Mouse (Mus musculus) lung, postnatal 25 days (tissue): Measurements from ENCODE around the gene Eef1akmt4.
"Not testable (repeated sequence)": the region's sequence is repeated elsewhere in the genome, so short reads cannot be mapped to it uniquely, and the experiment has no call there.

Experiments
- DNase-seq: peaks from one replicate; pipeline ENCODE4 v3.0.0; 2022; ENCODE audit warnings: low spot score

The Eef1akmt4 gene

GRCm38 (mm10) chr16:20623211-20623610, 11.8 kb downstream of the Eef1akmt4 start:
- DNase-seq, result no peak

GRCm38 (mm10) chr16:20628871-20629391, 17.5 kb downstream of the Eef1akmt4 start:
- DNase-seq, result no peak

- DNase-seq, result no peak
Measured at GRCm38 (mm10) chr16:20629731-20630634, 18.6 kb downstream of the Eef1akmt4 start, which contains the start of gene Ece2. Gene Ece2 (plus strand): TSS chr16:20629828.

- no peak for DNase-seq
Measured at GRCm38 (mm10) chr16:20637410-20637809, 26.0 kb downstream of the Eef1akmt4 start.

- no peak for DNase-seq
Measured at GRCm38 (mm10) chr16:20638367-20638766, 27.0 kb downstream of the Eef1akmt4 start.

- peak; percentile 56 for DNase-seq
Measured at GRCm38 (mm10) chr16:20642161-20642560, 30.8 kb downstream of the Eef1akmt4 start.

- DNase-seq, result no peak
Measured at GRCm38 (mm10) chr16:20643911-20644310, 32.5 kb downstream of the Eef1akmt4 start.

GRCm38 (mm10) chr16:20651076-20651946, 39.9 kb downstream of the Eef1akmt4 start, which contains the start of gene Psmd2:
Gene Psmd2 (plus strand): TSS chr16:20651652.
- DNase-seq, result peak; percentile 96

- DNase-seq, result no peak
Measured at GRCm38 (mm10) chr16:20651947-20652310, 40.5 kb downstream of the Eef1akmt4 start.

- DNase-seq, result no peak
Measured at GRCm38 (mm10) chr16:20653315-20653714, 41.9 kb downstream of the Eef1akmt4 start.

- no peak for DNase-seq
Measured at GRCm38 (mm10) chr16:20657661-20658060, 46.3 kb downstream of the Eef1akmt4 start.

GRCm38 (mm10) chr16:20668013-20668412, 56.6 kb downstream of the Eef1akmt4 start, which contains the start of gene Eif4g1:
Gene Eif4g1 (plus strand): TSS chr16:20668313.
- DNase-seq, result not testable (repeated sequence)
